Mouse (Mus musculus) layer of hippocampus, postnatal 14 days (tissue): ENCODE results near the gene Pex12. TPM values are rescaled to one million over a fixed set of nuclear protein-coding genes. Genes with fewer than 3 reads are reported as not detected.
"Not testable (repeated sequence)": the region's sequence is repeated elsewhere in the genome, so short reads cannot be mapped to it uniquely, and the experiment has no call there.

Experiments
- DNase-seq, 2 experiments: peaks; one replicate each; pipeline ENCODE4 v3.0.0; 2021 to 2022; ENCODE audit warnings: low spot score in 2 of 2, mixed read lengths in 1 of 2
- total RNA-seq, 2 experiments: library from RNA; stranded (reverse); gene quantifications; 2 replicates each; pipeline ENCODE4 v1.2.3; 2021

The Pex12 gene
- total RNA-seq, 2 experiments from 2014 or later = 9.2 to 10.7 TPM

DNA sequence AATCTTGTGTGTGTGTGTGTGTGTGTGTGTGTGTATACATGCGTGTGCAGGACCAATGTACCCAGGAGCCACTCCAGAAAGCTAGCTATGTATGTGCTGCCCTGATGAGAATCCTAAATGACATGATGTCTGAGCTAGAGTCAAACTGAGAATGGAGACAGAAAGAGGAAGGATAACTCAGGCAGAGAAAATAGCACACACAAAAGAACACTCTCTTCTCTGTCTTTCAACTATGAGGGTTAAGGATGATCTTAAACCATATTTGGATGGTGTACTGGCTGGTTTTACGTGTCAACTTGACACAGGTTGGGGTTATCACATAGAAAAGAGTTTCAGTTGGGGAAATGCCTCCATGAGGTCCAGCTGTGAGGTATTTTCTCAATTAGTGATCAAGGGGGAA, 12.8 kb downstream of the Pex12 start:
- no peak for DNase-seq

DNA sequence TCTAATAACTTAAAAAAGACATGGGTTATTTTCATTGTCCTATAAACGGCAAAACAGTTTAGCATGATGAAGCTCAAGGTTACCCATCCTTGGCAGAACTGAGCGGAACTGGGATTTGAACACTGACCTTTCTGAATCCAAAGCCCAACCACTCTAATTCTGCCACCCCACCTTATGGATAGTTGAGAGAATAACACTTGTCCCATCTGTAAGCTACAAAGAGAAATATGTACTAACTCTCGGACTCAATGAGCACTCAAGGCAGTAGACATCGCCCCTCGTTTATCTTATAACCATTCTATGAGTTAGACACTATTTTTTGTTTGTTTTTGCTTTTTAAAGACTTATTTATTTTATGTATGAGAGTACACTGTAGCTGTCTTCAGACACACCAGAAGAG, 13.3 kb downstream of the Pex12 start:
- no peak for DNase-seq

DNA sequence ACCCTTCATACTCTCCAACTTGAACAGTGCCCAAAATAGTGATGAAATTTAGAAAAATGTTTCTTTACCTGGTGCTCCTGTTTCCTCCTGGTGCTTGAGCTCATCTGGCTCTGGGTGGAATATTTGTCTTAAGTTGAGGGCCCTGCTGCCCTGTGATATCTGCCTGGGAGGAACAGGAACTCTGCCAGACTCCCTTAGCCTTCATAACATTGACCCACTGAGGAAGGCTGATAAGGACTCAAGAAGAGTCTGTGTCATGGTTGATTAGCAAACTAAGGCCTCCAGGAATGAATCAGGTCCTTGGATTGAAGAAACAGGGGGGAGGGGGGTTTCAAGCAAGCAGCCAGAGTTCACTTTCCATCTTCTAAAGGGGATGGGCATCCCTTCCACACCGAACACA, 15.8 kb downstream of the Pex12 start, which contains the start of gene Slfn14:
Gene Slfn14 (minus strand): TSS at position 161 of the 400 bp plus-strand sequence.
- no peak for DNase-seq

DNA sequence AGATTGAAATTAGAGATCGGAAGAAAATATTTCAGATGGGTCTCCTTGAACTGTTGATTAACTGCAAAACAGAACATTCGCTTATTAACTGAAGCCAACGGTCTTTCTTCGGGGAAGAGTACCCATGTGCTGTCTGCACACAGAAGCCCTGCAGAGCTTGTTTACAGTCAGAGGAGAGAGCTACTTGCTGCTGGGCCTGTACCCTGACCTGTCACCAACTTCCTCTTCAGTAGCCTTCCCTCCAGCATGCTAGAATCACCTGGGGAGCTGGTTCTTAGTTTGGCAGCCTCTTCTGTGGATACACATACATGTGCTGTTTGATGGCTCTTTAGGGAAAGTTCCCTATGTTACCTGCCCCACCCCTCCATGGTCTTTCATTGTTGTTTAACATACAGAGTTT, 16.8 kb downstream of the Pex12 start:
- DNase-seq = no peak

DNA sequence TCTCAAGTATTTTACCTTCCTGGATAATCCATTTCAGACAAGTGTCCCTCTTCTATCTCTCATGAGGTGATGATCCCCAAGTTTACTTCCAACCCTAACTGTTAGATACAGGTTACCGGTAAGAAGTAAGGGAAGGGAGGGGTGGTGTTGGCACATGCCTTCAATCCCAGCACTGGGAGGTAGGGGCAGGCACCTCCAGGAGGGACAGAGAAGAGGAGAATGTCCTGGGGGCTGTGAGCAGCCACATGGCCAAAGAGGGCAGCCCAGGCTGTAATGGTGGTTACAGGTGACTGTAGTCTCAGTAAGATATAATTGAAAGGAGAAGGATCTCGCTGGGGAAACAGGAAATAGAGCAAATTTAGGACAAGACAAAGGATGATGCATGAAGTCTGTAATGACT, 20.3 kb downstream of the Pex12 start:
- DNase-seq = no peak

DNA sequence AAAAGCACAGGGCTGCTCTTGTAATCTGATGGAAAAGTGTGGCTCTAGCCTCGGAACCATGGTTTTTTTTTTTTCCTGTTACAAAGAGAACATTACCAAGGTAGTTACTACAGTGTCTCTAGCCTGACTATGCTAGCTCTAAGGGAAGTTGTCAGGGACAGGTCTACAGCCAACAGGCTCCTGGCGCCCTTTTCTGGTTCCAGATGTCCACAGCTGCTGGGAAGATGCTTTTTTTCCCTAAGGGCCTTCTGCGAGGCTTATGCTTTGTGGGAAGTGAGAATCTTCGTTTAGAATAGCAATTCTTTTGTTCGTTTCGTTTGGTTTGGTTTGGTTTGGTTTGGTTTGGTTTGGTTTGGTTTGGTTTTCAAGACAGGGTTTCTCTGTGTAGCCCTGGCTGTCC, 22.7 kb downstream of the Pex12 start:
- DNase-seq = no peak

DNA sequence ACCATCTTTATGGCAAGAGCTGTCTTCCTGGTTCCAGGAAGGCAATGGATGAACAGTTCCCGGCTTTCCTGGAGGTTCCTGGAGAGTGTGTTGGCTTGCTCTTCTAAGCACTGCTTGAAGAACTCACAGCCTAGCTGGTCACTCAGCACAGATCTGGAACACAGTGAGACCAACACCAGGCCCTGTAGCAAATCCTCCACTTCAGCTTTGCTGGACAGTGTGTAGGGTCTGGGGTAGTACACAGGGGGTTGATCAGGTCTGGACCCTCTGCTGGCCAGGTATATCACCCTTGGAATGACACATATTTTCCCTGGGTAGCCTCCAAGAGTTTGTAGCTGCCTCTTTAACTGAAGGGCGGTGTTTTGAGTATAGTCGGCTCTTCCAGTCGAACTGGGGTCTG, 23.4 kb downstream of the Pex12 start:
- no peak for DNase-seq

DNA sequence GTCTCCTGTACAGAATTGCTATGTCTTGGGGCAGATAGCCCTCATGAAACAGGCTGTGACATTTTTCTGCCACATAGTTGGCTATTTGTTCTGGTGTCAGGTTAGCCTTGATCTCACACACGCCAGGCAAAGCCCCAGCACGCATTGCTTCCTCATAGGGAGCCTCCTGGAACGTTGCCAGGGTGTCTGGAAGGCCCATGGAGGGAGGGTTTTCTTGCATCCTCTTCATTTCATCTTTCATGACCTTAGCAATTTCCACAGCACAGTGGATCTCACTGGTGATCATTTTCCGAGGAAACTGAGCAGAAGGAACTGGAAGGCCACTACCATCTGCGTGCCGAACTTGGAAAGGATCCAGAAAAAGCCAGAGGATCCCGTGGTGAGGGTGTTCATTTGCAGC, 26.1 kb downstream of the Pex12 start:
- no peak for DNase-seq

DNA sequence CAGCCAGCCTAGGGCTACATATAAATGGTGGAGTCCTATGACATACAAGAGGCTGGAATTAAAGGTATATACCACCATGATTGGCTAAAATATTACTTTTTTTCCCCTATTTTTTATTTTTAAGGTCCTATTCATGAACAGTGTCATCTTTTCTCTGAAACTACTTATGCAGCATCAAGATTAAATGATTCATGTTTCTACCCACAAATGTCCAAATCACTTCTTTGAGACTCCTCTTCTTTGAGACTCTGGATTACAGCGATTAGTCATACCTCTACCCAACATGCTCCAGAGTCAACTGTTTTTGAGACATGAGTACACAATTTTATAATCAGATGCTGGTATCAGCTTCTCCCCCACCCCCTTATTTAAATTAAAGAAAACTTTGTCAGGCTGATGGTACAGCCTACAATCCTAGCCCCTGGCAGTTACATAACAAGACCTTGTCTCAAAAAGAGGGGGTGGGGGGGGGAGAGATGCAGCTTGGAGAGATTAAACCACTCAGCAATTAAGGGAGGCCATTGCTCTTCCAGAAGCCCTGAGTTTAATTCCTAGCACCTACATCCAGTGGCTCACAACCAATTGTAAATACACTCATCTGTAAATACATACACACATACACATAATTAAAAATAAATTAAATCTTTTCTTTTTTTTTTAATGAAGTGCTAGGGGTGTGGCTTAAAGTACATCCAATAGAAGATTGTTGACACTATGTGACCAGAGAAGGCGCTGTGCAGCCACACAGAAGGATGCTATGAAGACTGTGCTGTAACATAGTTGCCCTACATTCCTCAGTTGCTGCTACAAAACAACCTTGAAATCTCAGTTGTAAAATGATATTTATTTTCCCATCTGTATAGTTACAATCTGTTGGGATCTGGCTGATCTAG, 30.2 kb downstream of the Pex12 start:
- no peak for DNase-seq

DNA sequence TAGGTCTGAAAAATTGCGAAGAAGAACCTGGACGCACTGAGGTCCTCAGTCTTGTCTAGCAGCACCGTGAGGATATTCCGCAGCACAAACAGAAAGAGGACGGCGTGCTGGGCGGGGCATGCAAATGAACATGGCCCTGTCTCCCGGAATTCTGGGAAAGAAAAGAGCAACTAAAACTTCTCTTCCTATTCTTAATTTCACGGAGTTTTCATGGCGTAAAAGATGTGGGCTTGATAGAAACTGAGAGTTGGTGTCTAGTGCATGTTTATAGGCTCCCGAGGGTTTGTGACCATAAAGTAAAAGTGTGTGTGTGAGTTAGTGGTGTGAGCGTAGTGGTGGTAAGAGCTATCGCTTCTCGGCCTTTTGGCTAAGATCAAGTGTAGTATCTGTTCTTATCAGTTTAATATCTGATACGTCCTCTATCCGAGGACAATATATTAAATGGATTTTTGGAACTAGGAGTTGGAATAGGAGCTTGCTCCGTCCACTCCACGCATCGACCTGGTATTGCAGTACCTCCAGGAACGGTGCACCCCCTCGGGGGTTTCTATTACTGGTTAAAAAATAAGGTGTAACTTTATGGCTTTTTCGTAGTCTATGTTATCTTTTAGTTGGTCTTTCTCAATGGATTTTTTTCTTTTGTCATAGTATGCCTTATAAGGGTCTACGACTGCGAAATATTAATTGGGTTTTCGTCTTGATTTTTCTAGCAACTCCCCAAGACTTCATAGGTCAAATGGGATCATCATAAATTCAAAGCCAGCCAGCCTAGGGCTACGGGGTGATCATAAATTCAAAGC, 31.0 kb downstream of the Pex12 start:
- peak; percentile 84 to 86 for DNase-seq

DNA sequence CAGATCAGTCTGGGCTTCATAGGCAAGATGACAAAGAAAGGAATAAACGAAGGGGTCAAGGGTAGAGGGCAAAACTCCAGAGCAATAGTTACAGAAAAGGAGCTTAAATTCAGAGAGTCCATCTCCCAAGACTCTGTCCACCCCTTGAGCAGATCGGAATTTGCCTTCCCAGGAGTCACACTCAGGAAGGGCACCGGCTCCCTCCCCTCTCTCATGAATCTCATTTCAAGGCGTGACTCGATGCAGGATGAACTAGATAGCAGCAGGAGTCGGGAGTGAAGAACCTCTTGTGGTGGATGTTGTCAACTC, 31.6 kb downstream of the Pex12 start:
- no peak for DNase-seq

DNA sequence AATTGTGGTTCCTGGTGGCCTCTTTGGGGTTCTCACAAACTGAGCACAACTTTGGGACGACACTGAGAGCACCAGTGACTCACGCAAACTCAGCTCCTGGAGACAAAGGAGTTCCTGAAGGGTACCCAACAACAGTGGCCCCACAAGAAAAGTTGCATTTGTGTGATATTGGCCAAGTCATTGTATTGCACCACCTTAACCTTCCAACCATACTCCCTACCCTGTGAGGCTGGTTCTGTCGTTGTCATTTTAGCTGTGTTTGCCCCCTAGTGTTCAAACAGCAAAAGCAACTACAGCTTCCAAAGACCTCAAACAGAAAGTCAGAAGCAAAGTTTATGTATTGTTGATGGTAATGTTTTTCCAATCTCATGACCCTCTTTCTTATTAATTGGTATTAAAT, 39.2 kb downstream of the Pex12 start:
- no peak for DNase-seq

DNA sequence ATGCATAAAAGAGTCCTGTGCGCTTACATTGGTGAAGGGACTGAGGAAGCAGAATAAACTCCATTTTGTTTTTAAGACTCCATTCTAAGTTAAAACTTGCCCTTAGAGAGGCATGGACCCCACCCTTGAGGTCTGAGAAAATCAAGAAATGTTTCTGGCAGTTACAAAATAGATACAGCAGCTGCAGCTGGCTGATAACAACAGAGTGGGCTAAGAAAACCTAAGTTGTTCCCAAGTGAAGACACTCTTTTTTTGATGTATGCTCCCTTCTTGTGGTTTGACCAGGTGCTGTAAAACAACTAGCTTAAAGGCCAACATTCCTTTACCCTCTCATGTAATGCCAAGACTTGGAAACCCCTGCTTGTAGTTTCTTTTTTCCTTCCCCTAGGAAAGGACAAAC, 39.7 kb downstream of the Pex12 start:
- no peak for DNase-seq

DNA sequence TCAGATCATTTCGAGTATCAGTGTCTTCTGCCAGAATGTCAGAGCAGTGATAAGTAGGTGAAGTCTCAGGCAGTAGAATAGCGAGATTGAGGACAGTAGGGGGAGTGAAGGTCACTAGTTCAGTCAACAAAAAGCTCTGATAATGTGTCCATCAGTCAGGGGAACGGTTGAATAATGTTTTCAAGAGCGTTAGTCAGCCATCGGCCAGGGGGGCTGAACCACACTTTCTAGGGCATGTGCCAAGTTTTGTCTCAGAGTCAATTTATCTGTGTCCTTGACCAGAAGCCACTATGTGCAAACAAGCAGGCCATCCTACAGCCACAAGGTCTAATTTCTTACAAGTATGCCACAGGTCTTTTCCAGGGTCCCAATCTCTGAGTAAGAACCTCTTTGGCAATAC, 45.2 kb downstream of the Pex12 start:
- not testable (repeated sequence) for DNase-seq

Other genes starting within 250 kb of the Pex12 start
- under 1 TPM; 0.31 to 0.51 TPM for gene Slfn2, start 237.5 kb downstream of the Pex12 start, total RNA-seq
- gene Slfn1, start 185.7 kb downstream of the Pex12 start, total RNA-seq = not detected
- under 1 TPM in 1 of 2 experiments, not detected in 1; 0.17 TPM for gene Slfn4, start 127.4 kb downstream of the Pex12 start, total RNA-seq
- gene Slfn3, start 111.3 kb downstream of the Pex12 start, total RNA-seq = under 1 TPM; 0.26 to 0.32 TPM
- not detected for gene Slfn14, start 15.9 kb downstream of the Pex12 start, total RNA-seq
- gene Ap2b1, start 3.6 kb downstream of the Pex12 start, total RNA-seq = 100 to 1,000 TPM; 352 to 359 TPM
- 100 to 1,000 TPM; 219 to 224 TPM for gene Rasl10b, start 106.6 kb upstream of the Pex12 start, total RNA-seq
- gene Gas2l2, start 126.9 kb upstream of the Pex12 start, total RNA-seq = 1 to 10 TPM in 1 of 2 experiments, under 1 TPM in 1; 0.29 to 1.0 TPM
- not detected for gene 1700020L24Rik, start 135.1 kb upstream of the Pex12 start, total RNA-seq
- gene Mmp28, start 160.5 kb upstream of the Pex12 start, total RNA-seq = 1 to 10 TPM; 3.2 to 3.3 TPM
- gene Taf15, start 170.5 kb upstream of the Pex12 start, total RNA-seq = 10 to 100 TPM; 64.1 to 65.9 TPM
- not detected for gene Heatr9, start 219.6 kb upstream of the Pex12 start, total RNA-seq
- not detected for gene Ccl5, start 227.9 kb upstream of the Pex12 start, total RNA-seq